Mouse (Mus musculus) lung, postnatal 10 days (tissue): Measurements from ENCODE around the gene Glrx5.

Experiments
- DNase-seq: peaks from one replicate; pipeline ENCODE4 v3.0.0; 2021

Glrx5 gene

GRCm38 (mm10) chr12:105032147-105032831, at the start of gene Glrx5:
Glrx5 (plus strand) TSS chr12:105032688.
- DNase-seq, result peak; percentile 100

DNA sequence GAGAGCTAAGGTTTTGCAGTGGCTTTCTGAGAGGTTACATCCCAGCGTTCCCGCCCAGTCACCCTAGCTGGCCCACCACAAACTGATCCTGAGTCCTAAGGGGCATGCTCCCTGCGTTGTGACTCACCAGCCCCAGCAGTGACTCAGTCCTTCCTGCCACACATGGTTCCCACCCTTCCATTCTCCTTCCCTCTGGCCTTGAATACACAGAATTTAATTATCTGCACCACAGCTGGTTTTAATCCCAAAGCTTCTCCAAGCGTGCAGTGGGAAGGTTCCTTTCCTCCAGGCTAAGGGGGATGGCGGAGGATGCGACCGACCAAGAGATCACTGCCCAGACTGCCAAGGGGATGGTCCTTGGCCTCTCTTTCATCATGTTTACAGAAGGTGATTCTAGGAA, 49.0 kb upstream of the Glrx5 start:
- DNase-seq, result no peak

DNA sequence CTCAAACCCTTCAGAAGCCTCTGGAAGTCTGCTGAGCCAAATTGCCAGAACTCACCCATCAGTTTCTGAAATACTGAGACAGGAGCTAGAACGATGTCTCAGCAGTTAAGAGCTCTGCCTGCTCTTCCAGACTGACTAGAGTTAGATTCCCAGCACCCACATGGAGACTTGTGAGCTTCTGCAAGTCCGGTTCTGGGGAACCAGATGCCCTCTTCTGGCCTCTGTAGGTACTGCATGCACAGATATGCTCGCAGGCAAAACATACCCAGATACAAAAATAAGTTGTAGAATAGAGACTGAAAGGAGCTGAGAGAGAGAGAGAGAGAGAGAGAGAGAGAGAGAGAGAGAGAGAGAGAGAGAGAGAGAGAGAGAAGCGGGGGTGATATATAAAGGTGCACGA, 47.4 kb upstream of the Glrx5 start:
- DNase-seq, result no peak

- DNase-seq, result no peak
These were observed 46.5 kb upstream of the Glrx5 start for GRCm38 (mm10) chr12:104986001-104986400.

- DNase-seq, result no peak
These were observed 45.7 kb upstream of the Glrx5 start for GRCm38 (mm10) chr12:104986781-104987180.

- DNase-seq, result no peak
These were observed 44.6 kb upstream of the Glrx5 start for GRCm38 (mm10) chr12:104987936-104988335.

GRCm38 (mm10) chr12:104990741-104991454, 41.6 kb upstream of the Glrx5 start:
- DNase-seq, result no peak

- DNase-seq, result no peak
These were observed 40.3 kb upstream of the Glrx5 start for GRCm38 (mm10) chr12:104992123-104992741.

DNA sequence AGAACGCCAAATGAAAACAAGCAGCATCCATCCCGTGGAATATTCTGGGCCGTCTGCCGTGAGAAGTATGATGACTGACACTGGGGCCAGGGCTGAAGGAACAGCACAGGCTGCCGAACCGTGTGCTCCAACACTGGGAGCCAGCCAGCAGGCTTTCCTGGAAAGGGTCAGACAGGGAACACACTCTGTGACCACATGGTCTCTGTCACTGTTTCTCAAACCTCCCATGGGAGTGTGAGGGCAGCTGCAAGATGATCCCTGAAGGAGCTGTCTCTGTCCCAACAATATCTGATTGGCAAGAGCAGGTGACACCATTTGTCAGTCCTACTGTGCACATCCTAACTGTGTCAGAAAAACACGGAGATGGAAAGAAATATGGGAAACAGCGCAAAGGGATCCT, 39.6 kb upstream of the Glrx5 start:
- DNase-seq, result peak; percentile 51

- DNase-seq, result no peak
These were observed 37.1 kb upstream of the Glrx5 start for GRCm38 (mm10) chr12:104995259-104995876.

GRCm38 (mm10) chr12:104996012-104996728, 36.3 kb upstream of the Glrx5 start:
- DNase-seq, result no peak

DNA sequence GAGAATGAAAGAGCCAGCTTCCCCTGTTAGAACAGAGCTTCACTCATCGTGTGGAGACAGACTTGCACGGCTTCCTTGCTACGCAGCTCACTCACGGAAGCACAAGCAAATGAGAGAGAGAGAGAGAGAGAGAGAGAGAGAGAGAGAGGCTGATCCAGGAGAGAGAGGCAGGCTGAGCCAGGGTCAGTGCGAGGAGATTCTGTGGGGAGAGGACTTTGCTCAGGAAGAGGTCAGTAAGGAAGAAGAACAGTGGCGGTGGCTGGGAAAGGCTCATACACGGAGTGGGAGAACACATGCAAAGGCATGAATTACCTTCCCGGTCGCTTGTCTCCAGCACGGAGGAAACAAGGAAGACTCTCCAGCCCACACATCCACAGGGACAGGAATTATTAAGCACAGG, 35.3 kb upstream of the Glrx5 start:
- no peak for DNase-seq

GRCm38 (mm10) chr12:104997641-104998293, 34.7 kb upstream of the Glrx5 start:
- DNase-seq, result no peak

DNA sequence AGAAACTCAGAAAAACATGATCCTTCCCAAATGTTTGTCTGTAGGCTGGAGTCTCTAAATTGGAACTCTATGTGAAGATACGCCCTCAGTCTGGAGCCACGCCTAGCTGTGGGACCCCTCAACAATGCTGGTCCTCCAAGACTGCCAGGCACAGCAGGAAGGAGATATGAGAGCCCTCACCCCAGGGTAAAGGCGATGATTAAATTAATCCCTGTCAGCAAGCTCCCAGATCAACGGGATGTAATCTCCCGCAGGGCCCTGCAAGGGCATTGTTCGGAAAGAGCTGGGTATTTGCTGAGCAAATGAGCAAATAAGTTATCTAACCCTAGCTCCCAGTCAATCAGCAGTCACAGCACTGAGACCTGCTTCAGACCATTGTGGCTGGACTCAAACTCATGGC, 33.9 kb upstream of the Glrx5 start:
- DNase-seq, result no peak

- no peak for DNase-seq
These were observed 33.3 kb upstream of the Glrx5 start for GRCm38 (mm10) chr12:104999171-104999570.

- peak; percentile 26 for DNase-seq
These were observed 31.8 kb upstream of the Glrx5 start for GRCm38 (mm10) chr12:105000487-105001283.

- no peak for DNase-seq
These were observed 31.2 kb upstream of the Glrx5 start for GRCm38 (mm10) chr12:105001317-105001716.

- no peak for DNase-seq
These were observed 30.0 kb upstream of the Glrx5 start for GRCm38 (mm10) chr12:105002340-105003132.

- no peak for DNase-seq
These were observed 29.3 kb upstream of the Glrx5 start for GRCm38 (mm10) chr12:105003158-105003557.

- no peak for DNase-seq
These were observed 28.8 kb upstream of the Glrx5 start for GRCm38 (mm10) chr12:105003715-105004114.
